Mouse (Mus musculus) kidney, adult 2 months (tissue): ENCODE results near the gene Crybb3.

Experiments used
- CTCF ChIP-seq: fragments of 200-500 bp; conservative IDR thresholded peaks from 2 replicates; pipeline ENCODE4 v1.5.1; 2011; ENCODE audit warnings: low read depth, mild to moderate bottlenecking, control low read depth, low read length, moderate library complexity, mixed read lengths; ENCODE audit not compliant: insufficient read depth, insufficient read length
- POLR2A ChIP-seq: fragments of 200-500 bp; IDR thresholded peaks from one replicate; pipeline ENCODE4 v1.6.1; 2011; ENCODE audit warnings: low read depth, low read length, control low read depth

DNA sequence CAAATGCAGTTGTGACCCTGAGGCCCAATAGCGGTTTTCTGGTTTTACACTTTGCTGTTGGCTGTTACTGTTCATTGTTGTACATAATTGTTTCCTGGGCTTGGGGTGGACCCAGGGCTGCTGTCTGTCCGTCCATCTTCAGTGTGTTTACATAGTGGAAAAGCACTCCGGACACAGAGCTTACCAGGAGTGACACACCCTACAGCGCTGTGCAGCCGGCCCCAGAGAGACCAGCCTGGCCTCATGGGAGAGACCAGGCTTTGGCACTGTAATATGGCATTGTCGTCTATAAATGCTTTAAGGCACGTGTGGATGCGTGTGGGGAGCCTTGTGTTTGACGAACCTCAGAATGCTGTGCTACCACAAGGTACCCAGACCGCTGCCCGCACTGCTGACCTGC lies 19.0 kb upstream of the Crybb3 start:
- no peak for TF ChIP-seq CTCF
- no peak for TF ChIP-seq POLR2A
